Mouse (Mus musculus): ENCODE measurements at regions not wholly inside any gene's neighbourhood (a gene's known extent, or its start where the extent isn't known, plus 50 kb on each side); places are given as distances from the start of the nearest gene placed in this dataset.

DNA sequence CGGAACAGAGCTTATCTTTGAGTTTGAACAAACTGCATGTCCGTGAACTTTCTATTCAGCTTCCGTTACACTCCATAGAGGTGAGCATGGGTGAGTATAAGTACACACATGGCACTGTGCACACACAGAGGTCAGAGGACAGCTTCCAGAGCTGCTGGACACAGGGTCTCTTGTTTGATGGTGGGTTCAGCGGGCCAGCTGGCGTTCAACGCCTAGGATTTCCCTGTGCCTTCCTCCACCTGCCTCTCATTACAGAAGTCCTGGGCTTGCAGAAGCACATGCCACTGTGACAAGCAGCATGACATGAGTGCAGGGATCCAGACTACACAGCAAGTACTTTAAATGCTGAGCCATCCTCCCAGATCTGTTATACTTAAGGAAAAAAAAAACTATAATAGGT is 101.4 kb upstream of the Esrrg start:
- no peak for TF ChIP-seq CTCF (IDR thresholded peaks at IDR 0.05)
- no peak for TF ChIP-seq EP300 (IDR thresholded peaks at IDR 0.05; ENCODE audit: insufficient read depth, low read depth, low read length)

Data from heart, adult 2 months (tissue).